Mouse (Mus musculus): ENCODE results near the gene Gjd3. TPM values are rescaled to one million over a fixed set of nuclear protein-coding genes. Genes with fewer than 3 reads are reported as not detected.
"Not testable (repeated sequence)": the region's sequence is repeated elsewhere in the genome, so short reads cannot be mapped to it uniquely, and the experiment has no call there.

Gjd3 gene
- polyA plus RNA-seq, 1 experiment from 2014 or later = 3.1 TPM

GRCm38 (mm10) chr11:98939953-98940641 lies 42.7 kb downstream of the Gjd3 start:
- WGBS = 53% methylated on average over 11 of the region's 11 CpGs
- Histone ChIP-seq H3K9me3 (no peaks in the 10 kb centered on the region), H3K27me3 (no peaks in the 10 kb centered on the region), H3K4me1 (replicated peaks) (peaks cover 91% of the 10 kb centered on the region), H3K4me2 (peak overlapping the region; percentile 98; the same call in 1 of the 2 replicates), H3K4me3 (no peak overlapping the region), H3K9ac (no peak overlapping the region), H3K27ac (replicated peaks) (no peak overlapping the region), H3K36me3 (no peaks in the 10 kb centered on the region)
- ATAC-seq (ENCODE audit: low FRiP score, low read depth) = no peak

GRCm38 (mm10) chr11:98939084-98939952 lies 43.5 kb downstream of the Gjd3 start:
- no peak overlapping the region for H3K9ac ChIP-seq
- 0 out of 2 replicates have a peak overlapping the region, but pooled peaks have one; percentile 71 for H3K4me3 ChIP-seq
- H3K36me3 ChIP-seq = no peaks in the 10 kb centered on the region
- H3K4me2 ChIP-seq = peak overlapping the region; percentile 98
- H3K4me1 ChIP-seq (replicated peaks) = peaks cover 83% of the 10 kb centered on the region
- H3K9me3 ChIP-seq = no peaks in the 10 kb centered on the region
- ATAC-seq (ENCODE audit: low FRiP score, low read depth) = no peak
- WGBS = 44% methylated on average over 15 of the region's 15 CpGs
- no peak overlapping the region for H3K27ac ChIP-seq (replicated peaks)
- H3K27me3 ChIP-seq = no peaks in the 10 kb centered on the region

GRCm38 (mm10) chr11:98938701-98939083 lies 44.1 kb downstream of the Gjd3 start:
- Histone ChIP-seq H3K4me1 (replicated peaks) (peaks cover 77% of the 10 kb centered on the region), H3K4me2 (peak overlapping the region; percentile 98), H3K4me3 (peak overlapping the region; percentile 71), H3K36me3 (no peaks in the 10 kb centered on the region), H3K9ac (peak overlapping the region; percentile 28; the same call in 1 of the 2 replicates), H3K9me3 (no peaks in the 10 kb centered on the region), H3K27me3 (no peaks in the 10 kb centered on the region), H3K27ac (replicated peaks) (no peak overlapping the region)
- no peak for ATAC-seq (ENCODE audit: low FRiP score, low read depth)
- 43% methylated on average over 7 of the region's 7 CpGs for WGBS

- ATAC-seq (ENCODE audit: low FRiP score, low read depth) = peak; percentile 7; the same call in 1 of the 2 replicates
- Histone ChIP-seq H3K9ac (peak overlapping the region; percentile 72), H3K4me1 (replicated peaks) (peaks cover 73% of the 10 kb centered on the region), H3K36me3 (no peaks in the 10 kb centered on the region), H3K27ac (replicated peaks) (peak overlapping the region; percentile 57; the same call in 1 of the 2 replicates), H3K4me2 (peak overlapping the region; percentile 98), H3K4me3 (peak overlapping the region; percentile 71), H3K27me3 (no peaks in the 10 kb centered on the region), H3K9me3 (no peaks in the 10 kb centered on the region)
- 2% methylated on average over 39 of the region's 39 CpGs for WGBS
Observed at GRCm38 (mm10) chr11:98937914-98938694, 44.7 kb downstream of the Gjd3 start.

- peak overlapping the region; percentile 72 for H3K9ac ChIP-seq
- peak; percentile 90 for ATAC-seq (ENCODE audit: low FRiP score, low read depth)
- peak overlapping the region; percentile 57; the same call in 1 of the 2 replicates for H3K27ac ChIP-seq (replicated peaks)
- H3K36me3 ChIP-seq = no peaks in the 10 kb centered on the region
- no peaks in the 10 kb centered on the region for H3K27me3 ChIP-seq
- peak overlapping the region; percentile 98 for H3K4me2 ChIP-seq
- WGBS = under 1% methylated on average over 36 of the region's 38 CpGs
- no peaks in the 10 kb centered on the region for H3K9me3 ChIP-seq
- peak overlapping the region; percentile 71 for H3K4me3 ChIP-seq
- H3K4me1 ChIP-seq (replicated peaks) = peaks cover 73% of the 10 kb centered on the region
Observed at GRCm38 (mm10) chr11:98937410-98937913, 45.4 kb downstream of the Gjd3 start.

- ATAC-seq (ENCODE audit: low FRiP score, low read depth) = peak; percentile 51
- peak overlapping the region; percentile 98 for H3K4me2 ChIP-seq
- H3K9ac ChIP-seq = peak overlapping the region; percentile 72
- no peaks in the 10 kb centered on the region for H3K36me3 ChIP-seq
- H3K27ac ChIP-seq (replicated peaks) = peak overlapping the region; percentile 16; the same call in 1 of the 2 replicates
- WGBS = 3% methylated on average over 23 of the region's 23 CpGs
- H3K27me3 ChIP-seq = no peaks in the 10 kb centered on the region
- no peaks in the 10 kb centered on the region for H3K9me3 ChIP-seq
- H3K4me1 ChIP-seq (replicated peaks) = peaks cover 73% of the 10 kb centered on the region
- peak overlapping the region; percentile 71 for H3K4me3 ChIP-seq
Observed at GRCm38 (mm10) chr11:98936606-98937409, 46.0 kb downstream of the Gjd3 start.

GRCm38 (mm10) chr11:98936170-98936569 lies 46.6 kb downstream of the Gjd3 start:
- peak overlapping the region; percentile 71 for H3K4me3 ChIP-seq
- no peaks in the 10 kb centered on the region for H3K9me3 ChIP-seq
- H3K27me3 ChIP-seq = no peaks in the 10 kb centered on the region
- H3K36me3 ChIP-seq = no peaks in the 10 kb centered on the region
- H3K9ac ChIP-seq = no peak overlapping the region; the same call in 1 of the 2 replicates
- H3K4me1 ChIP-seq (replicated peaks) = peaks cover 73% of the 10 kb centered on the region
- WGBS = 3% methylated on average over 29 of the region's 29 CpGs
- no peak overlapping the region for H3K27ac ChIP-seq (replicated peaks)
- no peak for ATAC-seq (ENCODE audit: low FRiP score, low read depth)
- peak overlapping the region; percentile 98 for H3K4me2 ChIP-seq

GRCm38 (mm10) chr11:98935123-98935522 lies 47.7 kb downstream of the Gjd3 start:
- Histone ChIP-seq H3K27me3 (no peaks in the 10 kb centered on the region), H3K9ac (no peak overlapping the region), H3K4me1 (replicated peaks) (peaks cover 73% of the 10 kb centered on the region), H3K36me3 (no peaks in the 10 kb centered on the region), H3K4me3 (no peak overlapping the region), H3K27ac (replicated peaks) (no peak overlapping the region), H3K4me2 (no peak overlapping the region), H3K9me3 (no peaks in the 10 kb centered on the region)
- no peak for ATAC-seq (ENCODE audit: low FRiP score, low read depth)
- WGBS = 93% methylated on average over 3 of the region's 3 CpGs

- Histone ChIP-seq H3K27me3 (no peaks in the 10 kb centered on the region), H3K9ac (no peak overlapping the region), H3K4me3 (no peak overlapping the region), H3K9me3 (no peaks in the 10 kb centered on the region), H3K4me2 (no peak overlapping the region), H3K27ac (replicated peaks) (no peak overlapping the region), H3K4me1 (replicated peaks) (peaks cover 73% of the 10 kb centered on the region), H3K36me3 (no peaks in the 10 kb centered on the region)
- 90% methylated on average over 3 of the region's 3 CpGs for WGBS
- no peak for ATAC-seq (ENCODE audit: low FRiP score, low read depth)
Observed at GRCm38 (mm10) chr11:98934367-98934766, 48.4 kb downstream of the Gjd3 start.

- WGBS = 92% methylated on average over 2 of the region's 2 CpGs
- not testable (repeated sequence) for H3K27ac ChIP-seq (replicated peaks); H3K4me2 ChIP-seq; H3K9ac ChIP-seq; H3K36me3 ChIP-seq; H3K27me3 ChIP-seq; ATAC-seq (ENCODE audit: low FRiP score, low read depth); H3K9me3 ChIP-seq; H3K4me3 ChIP-seq
- H3K4me1 ChIP-seq (replicated peaks) = peaks cover 73% of the 10 kb centered on the region
Observed at GRCm38 (mm10) chr11:98933847-98934246, 49.0 kb downstream of the Gjd3 start.

GRCm38 (mm10) chr11:98933151-98933550 lies 49.7 kb downstream of the Gjd3 start:
- Histone ChIP-seq H3K27me3 (no peaks in the 10 kb centered on the region), H3K4me1 (replicated peaks) (peaks cover 73% of the 10 kb centered on the region), H3K9me3 (no peaks in the 10 kb centered on the region), H3K9ac (no peak overlapping the region), H3K4me2 (peak overlapping the region; percentile 9), H3K27ac (replicated peaks) (no peak overlapping the region), H3K4me3 (no peak overlapping the region), H3K36me3 (no peaks in the 10 kb centered on the region)
- ATAC-seq (ENCODE audit: low FRiP score, low read depth) = no peak
- WGBS = 40% methylated on average over 9 of the region's 9 CpGs

Data from hindbrain, embryonic 15.5 days (tissue).